Mouse (Mus musculus): ENCODE data around the gene Supt3. TPM values are rescaled to one million over a fixed set of nuclear protein-coding genes. Genes with fewer than 3 reads are reported as not detected.

Gene Supt3
- total RNA-seq, 2 experiments from 2014 or later: 15.4 to 16.1 TPM

- DNase-seq (ENCODE audit: low spot score in 2 of 2): no peak
These were observed 341.9 kb downstream of the Supt3 start for GRCm38 (mm10) chr17:45118565-45119471.

- DNase-seq (ENCODE audit: low spot score in 2 of 2): no peak
These were observed 342.8 kb downstream of the Supt3 start for GRCm38 (mm10) chr17:45119609-45120201.

GRCm38 (mm10) chr17:45123856-45124255 lies 346.9 kb downstream of the Supt3 start:
- no peak for DNase-seq (ENCODE audit: low spot score in 2 of 2)

- no peak for DNase-seq (ENCODE audit: low spot score in 2 of 2)
These were observed 351.7 kb downstream of the Supt3 start for GRCm38 (mm10) chr17:45128611-45129010.

- DNase-seq (ENCODE audit: low spot score in 2 of 2): no peak
These were observed 356.8 kb downstream of the Supt3 start for GRCm38 (mm10) chr17:45133501-45134400.

GRCm38 (mm10) chr17:45136491-45136890 lies 359.5 kb downstream of the Supt3 start:
- DNase-seq (ENCODE audit: low spot score in 2 of 2): no peak

GRCm38 (mm10) chr17:45143043-45143442 lies 366.1 kb downstream of the Supt3 start:
- DNase-seq (ENCODE audit: low spot score in 2 of 2): no peak

GRCm38 (mm10) chr17:45144656-45145055 lies 367.7 kb downstream of the Supt3 start:
- no peak for DNase-seq (ENCODE audit: low spot score in 2 of 2)

GRCm38 (mm10) chr17:45151312-45151929 lies 374.5 kb downstream of the Supt3 start:
- no peak for DNase-seq (ENCODE audit: low spot score in 2 of 2)

GRCm38 (mm10) chr17:45153721-45154120 lies 376.8 kb downstream of the Supt3 start:
- DNase-seq (ENCODE audit: low spot score in 2 of 2): no peak

GRCm38 (mm10) chr17:45158171-45158691 lies 381.3 kb downstream of the Supt3 start:
- DNase-seq (ENCODE audit: low spot score in 2 of 2): no peak

- no peak for DNase-seq (ENCODE audit: low spot score in 2 of 2)
These were observed 383.7 kb downstream of the Supt3 start for GRCm38 (mm10) chr17:45160651-45161050.

- no peak for DNase-seq (ENCODE audit: low spot score in 2 of 2)
These were observed 388.8 kb downstream of the Supt3 start for GRCm38 (mm10) chr17:45165741-45166140.

Other genes starting within 250 kb of the Supt3 start
- gene Runx2, start 37.6 kb downstream of the Supt3 start, total RNA-seq (2021): 10 to 100 TPM in 1 of 2 experiments, 1 to 10 TPM in 1; 9.7 to 10.2 TPM